Mouse (Mus musculus) liver, embryonic 15.5 days (tissue): ENCODE measurements around the gene Mal. TPM values are rescaled to one million over a fixed set of nuclear protein-coding genes. Genes with fewer than 3 reads are reported as not detected.

Experiments used
- ATAC-seq: fragments of 200-750 bp; cut with Nextera tagmentation; 2 replicates; pipeline ENCODE4 v1.8.0; 2017; ENCODE audit warnings: moderate number of reproducible peaks, mild to moderate bottlenecking, moderate library complexity; ENCODE audit not compliant: insufficient read depth
- H3K27ac ChIP-seq: fragments of 300-500 bp; sonication (generic); replicated peaks from 2 replicates; pipeline ENCODE4 v1.5.1; 2015; ENCODE audit warnings: mild to moderate bottlenecking, inconsistent platforms
- H3K27me3 ChIP-seq: fragments of 300-500 bp; sonication (generic); 2 replicates; pipeline ENCODE4 v1.6.1; 2015; ENCODE audit warnings: mild to moderate bottlenecking, inconsistent platforms
- H3K36me3 ChIP-seq: fragments of 300-500 bp; sonication (generic); replicated peaks from 2 replicates; pipeline ENCODE4 v1.6.1; 2015; ENCODE audit warnings: moderate library complexity, mild to moderate bottlenecking, inconsistent platforms
- H3K4me1 ChIP-seq: fragments of 300-500 bp; sonication (generic); replicated peaks from 2 replicates; pipeline ENCODE4 v1.6.1; 2015; ENCODE audit warnings: inconsistent platforms
- H3K4me2 ChIP-seq: fragments of 300-500 bp; sonication (generic); 2 replicates; pipeline ENCODE4 v1.6.1; 2015; ENCODE audit warnings: moderate library complexity, mild to moderate bottlenecking, inconsistent platforms
- H3K4me3 ChIP-seq: fragments of 300-500 bp; sonication (generic); replicated peaks from 2 replicates; pipeline ENCODE4 v1.5.1; 2015; ENCODE audit warnings: mild to moderate bottlenecking, inconsistent platforms
- H3K9ac ChIP-seq: fragments of 300-500 bp; sonication (generic); 2 replicates; pipeline ENCODE4 v1.6.1; 2015; ENCODE audit warnings: moderate library complexity, mild to moderate bottlenecking, inconsistent platforms
- H3K9me3 ChIP-seq: fragments of 300-500 bp; sonication (generic); replicated peaks from 2 replicates; pipeline ENCODE4 v1.6.1; 2016; ENCODE audit warnings: inconsistent platforms
- WGBS: fragments of 180-500 bp; shearing (Covaris S2); methylation state at CpG from one replicate; pipeline ENCODE4 v1.1.7; 2015; ENCODE audit warnings: mixed read lengths; ENCODE audit not compliant: insufficient replicate concordance; 5-methylcytosine and 5-hydroxymethylcytosine counted together
- polyA plus RNA-seq: library from polyadenylated mRNA; unstranded; fragments of >200 nt; fragmentation: Nextera tagmentation; extraction: Ambion mirVana; gene quantifications from 2 replicates; pipeline ENCODE4 v1.2.1, GENCODE M21; 2015

The Mal gene
- polyA plus RNA-seq = 0.03 and 0.31 TPM in 2 replicates

DNA sequence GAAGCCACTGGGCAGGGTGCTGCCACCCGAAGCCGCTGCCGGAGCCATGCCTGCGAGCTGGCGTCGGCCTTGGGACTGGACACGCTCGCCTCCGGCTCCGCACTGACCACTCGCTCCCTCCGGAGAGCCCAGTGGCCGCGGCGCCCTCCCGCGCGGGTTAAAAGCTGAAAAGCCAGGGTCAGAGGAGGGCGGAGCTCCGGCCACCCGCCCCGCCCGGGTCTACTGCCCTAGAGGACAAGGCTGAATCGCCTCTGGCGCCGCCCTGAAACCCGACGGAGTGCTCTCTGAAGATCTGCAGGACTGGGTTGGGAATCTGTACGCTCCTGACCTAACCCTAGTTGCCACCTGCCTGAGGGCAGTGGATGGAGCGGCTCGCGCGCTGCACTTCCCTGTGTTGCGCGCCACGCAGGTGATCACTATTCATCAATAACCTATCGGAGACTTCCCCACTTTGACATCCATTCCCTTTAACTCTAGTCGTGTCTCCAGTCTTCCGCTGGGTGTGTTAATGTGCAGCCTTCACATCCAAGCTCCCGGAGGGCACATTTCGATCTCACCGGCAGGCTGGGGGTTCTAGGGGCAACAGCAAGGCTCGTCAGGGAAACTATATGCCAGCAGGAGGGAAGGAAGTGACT lies at the start of gene Mal:
Gene Mal (minus strand): TSS at position 610 of the 635 bp plus-strand sequence.
- H3K4me3 ChIP-seq = peak within 1 kb of the TSS; percentile 23; the same call in 1 of the 2 replicates
- H3K4me2 ChIP-seq = peak within 1 kb of the TSS; percentile 52
- peaks cover 72% of the 10 kb centered on the region for H3K27me3 ChIP-seq
- no peak within 1 kb of the TSS for H3K27ac ChIP-seq
- ATAC-seq = no peak
- H3K4me1 ChIP-seq = no peaks in the 10 kb centered on the region
- H3K9me3 ChIP-seq = no peaks in the 10 kb centered on the region
- no peak within 1 kb of the TSS for H3K9ac ChIP-seq
- no peaks in the 10 kb centered on the region for H3K36me3 ChIP-seq
- WGBS = 2% methylated on average over 43 of the region's 43 CpGs

DNA sequence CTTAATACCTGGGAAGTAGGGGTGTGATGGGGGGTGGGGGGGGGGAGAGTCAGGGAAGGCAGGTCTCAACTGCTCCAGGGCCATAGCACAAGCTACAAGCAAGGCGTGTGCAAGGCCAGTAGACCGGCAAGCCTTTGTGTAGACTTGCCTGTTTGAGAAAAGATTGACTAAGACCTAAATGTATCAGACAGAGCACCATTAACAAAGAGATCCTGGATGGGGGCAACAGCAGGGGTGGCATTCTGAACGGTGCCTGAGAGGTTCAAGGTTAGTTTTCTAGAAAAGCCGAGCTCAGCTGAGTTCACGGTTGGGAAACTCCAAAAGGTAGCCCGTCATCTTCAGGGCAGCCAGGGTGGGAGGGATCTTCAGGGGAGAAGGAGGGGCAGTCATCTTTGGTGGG lies 48.8 kb upstream of the Mal start:
- ATAC-seq = no peak
- Histone ChIP-seq H3K9ac (no peak overlapping the region), H3K36me3 (no peaks in the 10 kb centered on the region), H3K27ac (no peak overlapping the region), H3K4me1 (no peaks in the 10 kb centered on the region), H3K27me3 (no peaks in the 10 kb centered on the region), H3K4me2 (no peak overlapping the region), H3K9me3 (no peaks in the 10 kb centered on the region), H3K4me3 (no peak overlapping the region)
- WGBS = 68% methylated on average over 6 of the region's 6 CpGs

DNA sequence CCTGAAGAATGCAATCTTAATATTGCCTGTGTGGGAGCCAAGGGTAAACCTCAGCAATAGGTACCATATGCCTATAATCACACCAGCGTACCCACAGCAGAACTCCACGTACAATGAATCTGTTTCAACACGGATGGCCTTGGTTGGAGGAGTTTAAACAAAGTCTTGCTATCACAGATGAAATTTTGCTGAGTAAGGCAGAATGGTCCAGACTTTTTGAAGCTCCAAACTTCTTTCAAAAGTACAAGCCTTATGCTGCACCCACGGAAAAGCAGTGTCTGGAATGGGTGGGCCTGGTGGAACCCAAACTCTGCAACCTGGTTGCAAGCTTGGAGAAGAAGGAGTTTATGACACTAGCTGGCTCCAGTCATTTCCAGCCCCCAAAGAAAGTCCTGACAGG lies 32.7 kb upstream of the Mal start:
- H3K27me3 ChIP-seq = no peaks in the 10 kb centered on the region
- H3K9ac ChIP-seq = no peak overlapping the region
- no peaks in the 10 kb centered on the region for H3K36me3 ChIP-seq
- H3K4me1 ChIP-seq = no peaks in the 10 kb centered on the region
- no peak overlapping the region for H3K4me2 ChIP-seq
- no peak for ATAC-seq
- no peak overlapping the region for H3K27ac ChIP-seq
- H3K4me3 ChIP-seq = no peak overlapping the region
- 67% methylated on average over 4 of the region's 4 CpGs for WGBS
- no peaks in the 10 kb centered on the region for H3K9me3 ChIP-seq

DNA sequence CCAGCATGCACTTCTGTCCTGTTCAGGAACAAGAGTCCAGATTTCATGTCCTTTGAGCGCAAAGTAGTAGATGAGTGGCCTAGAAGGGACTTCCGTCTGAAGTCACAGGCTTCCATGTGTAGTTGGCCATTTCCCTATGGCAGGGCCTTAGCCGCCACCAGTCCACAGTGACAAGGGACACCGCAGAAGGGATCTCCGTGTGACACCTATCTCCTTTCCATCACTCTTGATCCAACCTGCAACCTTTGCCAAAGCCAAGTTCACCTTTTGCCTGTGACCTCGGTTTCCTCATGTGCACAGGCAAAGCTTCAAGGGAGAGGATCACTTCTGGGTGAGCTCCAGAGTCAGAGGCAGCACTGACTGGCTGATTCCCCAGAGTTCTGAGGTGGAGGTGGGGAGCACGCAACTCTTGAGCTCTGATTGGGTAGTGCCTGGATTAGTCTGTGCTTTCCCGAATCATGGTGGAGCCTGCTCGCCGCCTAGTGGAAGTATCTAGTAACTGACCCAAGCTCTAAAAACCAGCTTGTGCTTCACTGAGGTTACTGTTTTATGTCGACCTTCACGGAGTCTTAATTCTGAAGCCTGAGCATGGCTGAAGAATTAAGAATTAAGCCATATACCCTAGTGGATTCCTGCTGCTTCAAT lies 27.3 kb upstream of the Mal start:
- no peaks in the 10 kb centered on the region for H3K36me3 ChIP-seq
- H3K4me1 ChIP-seq = no peaks in the 10 kb centered on the region
- no peaks in the 10 kb centered on the region for H3K9me3 ChIP-seq
- H3K27ac ChIP-seq = no peak overlapping the region
- H3K27me3 ChIP-seq = no peaks in the 10 kb centered on the region
- H3K4me3 ChIP-seq = no peak overlapping the region
- H3K4me2 ChIP-seq = no peak overlapping the region
- ATAC-seq = no peak
- no peak overlapping the region for H3K9ac ChIP-seq
- WGBS = 35% methylated on average over 12 of the region's 12 CpGs

- WGBS = 12% methylated on average over 2 of the region's 2 CpGs
- no peak for ATAC-seq
- no peak overlapping the region for H3K27ac ChIP-seq
Observed at GRCm38 (mm10) chr2:127667843-127668506, 11.5 kb upstream of the Mal start.

DNA sequence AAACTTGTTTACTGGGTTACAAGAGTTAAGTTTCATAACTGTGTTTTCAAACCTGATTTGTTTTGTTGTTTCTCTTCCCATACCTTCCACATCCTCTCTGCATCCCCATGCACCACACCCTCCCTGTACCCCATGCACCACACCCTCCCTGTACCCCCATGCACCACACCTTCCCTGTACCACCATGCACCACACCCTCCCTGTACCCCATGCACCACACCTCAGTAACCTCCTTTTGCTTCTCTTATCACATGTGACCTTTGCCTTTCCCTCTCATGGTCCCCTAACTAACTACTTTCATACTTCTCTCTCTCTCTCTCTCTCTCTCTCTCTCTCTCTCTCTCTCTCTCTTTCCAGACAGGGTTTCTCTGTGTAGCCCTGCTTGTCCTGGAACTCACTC lies 10.5 kb upstream of the Mal start:
- H3K27me3 ChIP-seq = no peaks in the 10 kb centered on the region
- H3K9me3 ChIP-seq = no peaks in the 10 kb centered on the region
- no peaks in the 10 kb centered on the region for H3K4me1 ChIP-seq
- H3K9ac ChIP-seq = no peak overlapping the region
- no peak overlapping the region for H3K4me3 ChIP-seq
- no peak for ATAC-seq
- H3K27ac ChIP-seq = no peak overlapping the region
- H3K4me2 ChIP-seq = no peak overlapping the region
- no peaks in the 10 kb centered on the region for H3K36me3 ChIP-seq

More at GRCm38 (mm10) chr2:127667843-127668506, 11.5 kb upstream of the Mal start:
- Histone ChIP-seq H3K9ac (no peak overlapping the region), H3K4me2 (no peak overlapping the region), H3K27me3 (no peaks in the 10 kb centered on the region), H3K4me3 (no peak overlapping the region), H3K9me3 (no peaks in the 10 kb centered on the region), H3K4me1 (no peaks in the 10 kb centered on the region), H3K36me3 (no peaks in the 10 kb centered on the region)

DNA sequence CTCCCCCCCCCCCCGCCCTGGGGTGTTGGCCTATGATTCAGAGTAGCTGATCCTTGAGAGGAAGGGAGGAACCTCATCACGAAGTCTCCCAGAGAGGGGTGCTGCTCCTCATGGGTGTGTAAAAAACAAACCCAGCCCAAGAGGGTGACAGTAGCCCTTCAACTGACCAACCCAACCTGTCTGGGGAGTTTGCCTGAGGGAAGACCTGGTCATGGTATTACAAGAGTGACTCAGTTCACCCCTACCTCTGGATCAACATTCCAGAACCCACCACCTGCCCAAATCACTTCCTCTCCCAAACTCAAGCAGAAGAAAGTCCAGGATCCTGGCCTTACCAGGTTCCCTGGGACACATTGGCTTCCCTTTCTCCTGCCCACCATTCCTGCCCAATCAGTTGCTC lies 6.2 kb upstream of the Mal start:
- Histone ChIP-seq H3K9ac (no peak overlapping the region), H3K4me3 (no peak overlapping the region), H3K9me3 (no peaks in the 10 kb centered on the region), H3K36me3 (no peaks in the 10 kb centered on the region), H3K4me2 (no peak overlapping the region), H3K27ac (no peak overlapping the region), H3K4me1 (no peaks in the 10 kb centered on the region), H3K27me3 (peaks cover 9% of the 10 kb centered on the region)
- no peak for ATAC-seq
- 12% methylated on average over 2 of the region's 2 CpGs for WGBS

GRCm38 (mm10) chr2:127655419-127655818 lies 1.1 kb downstream of the Mal start:
- Histone ChIP-seq H3K4me3 (no peak overlapping the region), H3K4me2 (no peak overlapping the region), H3K27me3 (peaks cover 79% of the 10 kb centered on the region), H3K36me3 (no peaks in the 10 kb centered on the region), H3K9ac (no peak overlapping the region), H3K4me1 (no peaks in the 10 kb centered on the region), H3K27ac (no peak overlapping the region), H3K9me3 (no peaks in the 10 kb centered on the region)
- ATAC-seq = no peak
- 5% methylated on average over 9 of the region's 9 CpGs for WGBS

- Histone ChIP-seq H3K4me3 (no peak overlapping the region), H3K36me3 (no peaks in the 10 kb centered on the region), H3K27ac (no peak overlapping the region), H3K4me1 (no peaks in the 10 kb centered on the region), H3K9me3 (no peaks in the 10 kb centered on the region), H3K9ac (no peak overlapping the region), H3K27me3 (peaks cover 84% of the 10 kb centered on the region), H3K4me2 (no peak overlapping the region)
- WGBS = 44% methylated on average over 3 of the region's 3 CpGs
- no peak for ATAC-seq
Observed at GRCm38 (mm10) chr2:127654786-127655185, 1.7 kb downstream of the Mal start.

DNA sequence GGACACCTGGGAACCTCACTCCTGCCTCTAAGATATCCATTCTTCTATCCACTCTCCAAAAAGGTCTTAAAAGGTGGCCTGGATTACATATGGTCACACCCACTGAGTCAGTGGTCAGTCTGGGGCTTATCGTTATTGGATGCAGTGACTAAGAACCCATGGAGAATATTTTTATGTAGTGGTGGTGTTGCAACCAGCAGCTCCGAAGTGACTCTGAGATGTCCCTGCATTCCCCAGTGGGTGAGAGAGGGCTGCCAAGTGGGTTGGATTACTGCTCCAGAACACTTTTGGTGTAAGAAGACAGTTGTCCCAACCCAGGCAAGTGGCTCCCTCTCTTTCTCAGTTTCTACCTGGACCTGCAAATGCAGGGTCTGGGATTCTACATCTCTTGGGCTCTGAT lies 3.7 kb downstream of the Mal start:
- 70% methylated on average over 2 of the region's 2 CpGs for WGBS
- no peaks in the 10 kb centered on the region for H3K36me3 ChIP-seq
- H3K9me3 ChIP-seq = no peaks in the 10 kb centered on the region
- no peak overlapping the region for H3K4me3 ChIP-seq
- H3K27ac ChIP-seq = no peak overlapping the region
- no peaks in the 10 kb centered on the region for H3K4me1 ChIP-seq
- H3K9ac ChIP-seq = no peak overlapping the region
- no peak overlapping the region for H3K4me2 ChIP-seq
- ATAC-seq = no peak
- peaks cover 76% of the 10 kb centered on the region for H3K27me3 ChIP-seq

- Histone ChIP-seq H3K4me1 (no peaks in the 10 kb centered on the region), H3K9ac (no peak overlapping the region), H3K27me3 (peaks cover 71% of the 10 kb centered on the region), H3K36me3 (no peaks in the 10 kb centered on the region), H3K27ac (no peak overlapping the region), H3K9me3 (no peaks in the 10 kb centered on the region), H3K4me3 (no peak overlapping the region), H3K4me2 (no peak overlapping the region)
- ATAC-seq = no peak
Observed at GRCm38 (mm10) chr2:127652335-127652734, 4.2 kb downstream of the Mal start.
